Mouse (Mus musculus) kidney, embryonic 16.5 days (tissue): ENCODE measurements around the gene Wfdc16. TPM values are rescaled to one million over a fixed set of nuclear protein-coding genes. Genes with fewer than 3 reads are reported as not detected.
"Not testable (repeated sequence)": the region's sequence is repeated elsewhere in the genome, so short reads cannot be mapped to it uniquely, and the experiment has no call there.

Source experiments
- ATAC-seq: fragments of 200-750 bp; cut with Nextera tagmentation; 2 replicates; pipeline ENCODE4 v1.8.0; 2017; ENCODE audit warnings: moderate TSS enrichment; ENCODE audit not compliant: low FRiP score, low TSS enrichment
- H3K27ac ChIP-seq: fragments of 300-500 bp; sonication (generic); 2 replicates; pipeline ENCODE4 v1.5.1; 2014; ENCODE audit warnings: low read length
- H3K27me3 ChIP-seq: fragments of 300-500 bp; sonication (generic); 2 replicates; pipeline ENCODE4 v1.6.1; 2014; ENCODE audit warnings: low read length, control low read depth, mixed read lengths; ENCODE audit not compliant: insufficient read depth
- H3K36me3 ChIP-seq: fragments of 300-500 bp; sonication (generic); 2 replicates; pipeline ENCODE4 v1.6.1; 2014; ENCODE audit warnings: low read length, control low read depth, mixed read lengths; ENCODE audit not compliant: insufficient read depth
- H3K4me1 ChIP-seq: fragments of 300-500 bp; sonication (generic); 2 replicates; pipeline ENCODE4 v1.6.1; 2014; ENCODE audit warnings: low read length, control low read depth, mixed read lengths; ENCODE audit not compliant: insufficient read depth
- H3K4me2 ChIP-seq: fragments of 300-500 bp; sonication (generic); replicated peaks from 2 replicates; pipeline ENCODE4 v1.6.1; 2014; ENCODE audit warnings: low read depth, low read length
- H3K4me3 ChIP-seq: fragments of 300-500 bp; sonication (generic); 2 replicates; pipeline ENCODE4 v1.5.1; 2014; ENCODE audit warnings: mild to moderate bottlenecking, low read length
- H3K9ac ChIP-seq: fragments of 300-500 bp; sonication (generic); replicated peaks from 2 replicates; pipeline ENCODE4 v1.6.1; 2014; ENCODE audit warnings: low read length
- H3K9me3 ChIP-seq: fragments of 300-500 bp; sonication (generic); 2 replicates; pipeline ENCODE4 v1.6.1; 2016; ENCODE audit warnings: low read length, control low read depth
- WGBS: fragments of 180-500 bp; shearing (Covaris S2); extraction: QIAGEN DNeasy Blood & Tissue Kit; methylation state at CpG from one replicate; pipeline ENCODE4 v1.1.7; 2014; 5-methylcytosine and 5-hydroxymethylcytosine counted together
- polyA plus RNA-seq: library from polyadenylated mRNA; unstranded; fragments of >200 nt; fragmentation: Nextera tagmentation; extraction: Ambion mirVana; gene quantifications from 2 replicates; pipeline ENCODE4 v1.2.1, GENCODE M21; 2015

Gene Wfdc16
- polyA plus RNA-seq, 1 experiment from 2014 or later: not detected

- 85% methylated on average over 7 of the region's 7 CpGs for WGBS
- no peak for ATAC-seq
These were observed 26.3 kb upstream of the Wfdc16 start for GRCm38 (mm10) chr2:164664851-164665250.

GRCm38 (mm10) chr2:164656483-164656882, 17.9 kb upstream of the Wfdc16 start, which contains the start of gene Wfdc9:
TSS of gene Wfdc9 (minus strand) at chr2:164656583.
- no peak within 1 kb of the TSS for H3K4me3 ChIP-seq
- no peaks in the 10 kb centered on the region for H3K4me1 ChIP-seq
- H3K27me3 ChIP-seq: no peaks in the 10 kb centered on the region
- H3K27ac ChIP-seq: no peak within 1 kb of the TSS
- H3K36me3 ChIP-seq: no peaks in the 10 kb centered on the region
- H3K9ac ChIP-seq: no peak within 1 kb of the TSS
- WGBS: 91% methylated on average over 9 of the region's 9 CpGs
- no peak within 1 kb of the TSS for H3K4me2 ChIP-seq
- no peaks in the 10 kb centered on the region for H3K9me3 ChIP-seq
- no peak for ATAC-seq

More at GRCm38 (mm10) chr2:164664851-164665250, 26.3 kb upstream of the Wfdc16 start:
- Histone ChIP-seq H3K36me3 (no peaks in the 10 kb centered on the region), H3K9me3 (0 out of 2 replicates have a peak, but pooled peaks cover 3% of the 10 kb centered on the region), H3K4me3 (no peak overlapping the region), H3K27ac (no peak overlapping the region), H3K4me1 (no peaks in the 10 kb centered on the region), H3K9ac (no peak overlapping the region), H3K27me3 (no peaks in the 10 kb centered on the region), H3K4me2 (no peak overlapping the region)

GRCm38 (mm10) chr2:164655858-164656257, 17.3 kb upstream of the Wfdc16 start, which contains the start of gene Wfdc10:
TSS of gene Wfdc10 (plus strand) at chr2:164656046.
- H3K9me3 ChIP-seq: no peaks in the 10 kb centered on the region
- no peaks in the 10 kb centered on the region for H3K27me3 ChIP-seq
- H3K27ac ChIP-seq: no peak within 1 kb of the TSS
- no peak within 1 kb of the TSS for H3K4me3 ChIP-seq
- ATAC-seq: no peak
- no peaks in the 10 kb centered on the region for H3K36me3 ChIP-seq
- H3K4me2 ChIP-seq: no peak within 1 kb of the TSS
- no peak within 1 kb of the TSS for H3K9ac ChIP-seq
- no peaks in the 10 kb centered on the region for H3K4me1 ChIP-seq
- 15% methylated on average over 11 of the region's 11 CpGs for WGBS

- H3K4me1 ChIP-seq: 0 out of 2 replicates have a peak, but pooled peaks cover 7% of the 10 kb centered on the region
- no peak overlapping the region for H3K4me3 ChIP-seq
- no peak overlapping the region for H3K4me2 ChIP-seq
- no peaks in the 10 kb centered on the region for H3K36me3 ChIP-seq
- 77% methylated on average over 13 of the region's 13 CpGs for WGBS
- no peak overlapping the region for H3K9ac ChIP-seq
- peaks cover 4% of the 10 kb centered on the region; the same call in 1 of the 2 replicates for H3K9me3 ChIP-seq
- no peaks in the 10 kb centered on the region for H3K27me3 ChIP-seq
- ATAC-seq: no peak
- H3K27ac ChIP-seq: no peak overlapping the region
These were observed 3.5 kb upstream of the Wfdc16 start for GRCm38 (mm10) chr2:164641881-164642673.

GRCm38 (mm10) chr2:164641129-164641528, 2.5 kb upstream of the Wfdc16 start:
- Histone ChIP-seq H3K9me3 (peaks cover 4% of the 10 kb centered on the region; the same call in 1 of the 2 replicates), H3K9ac (no peak overlapping the region), H3K27ac (no peak overlapping the region), H3K27me3 (no peaks in the 10 kb centered on the region), H3K36me3 (no peaks in the 10 kb centered on the region), H3K4me1 (0 out of 2 replicates have a peak, but pooled peaks cover 7% of the 10 kb centered on the region), H3K4me3 (no peak overlapping the region), H3K4me2 (no peak overlapping the region)
- ATAC-seq: no peak
- 63% methylated on average over 7 of the region's 7 CpGs for WGBS

GRCm38 (mm10) chr2:164635266-164635665, 3.3 kb downstream of the Wfdc16 start:
- Histone ChIP-seq H3K4me3 (no peak overlapping the region), H3K4me1 (0 out of 2 replicates have a peak, but pooled peaks cover 4% of the 10 kb centered on the region), H3K9ac (no peak overlapping the region), H3K4me2 (no peak overlapping the region), H3K27me3 (no peaks in the 10 kb centered on the region), H3K9me3 (peaks cover 4% of the 10 kb centered on the region; the same call in 1 of the 2 replicates), H3K36me3 (no peaks in the 10 kb centered on the region), H3K27ac (no peak overlapping the region)
- ATAC-seq: no peak
- 76% methylated on average over 9 of the region's 9 CpGs for WGBS

- no peaks in the 10 kb centered on the region for H3K4me1 ChIP-seq
- no peaks in the 10 kb centered on the region for H3K9me3 ChIP-seq
- H3K27me3 ChIP-seq: no peaks in the 10 kb centered on the region
- H3K9ac ChIP-seq: no peak overlapping the region
- WGBS: 91% methylated on average over 4 of the region's 4 CpGs
- H3K36me3 ChIP-seq: no peaks in the 10 kb centered on the region
- H3K4me2 ChIP-seq: no peak overlapping the region
- no peak overlapping the region for H3K4me3 ChIP-seq
- no peak overlapping the region for H3K27ac ChIP-seq
- ATAC-seq: no peak
These were observed 16.8 kb downstream of the Wfdc16 start for GRCm38 (mm10) chr2:164621775-164622174.

- H3K9me3 ChIP-seq: no peaks in the 10 kb centered on the region
- no peak for ATAC-seq
- 75% methylated on average over 5 of the region's 5 CpGs for WGBS
- H3K36me3 ChIP-seq: no peaks in the 10 kb centered on the region
- H3K4me2 ChIP-seq: no peak overlapping the region
- H3K9ac ChIP-seq: no peak overlapping the region
- no peaks in the 10 kb centered on the region for H3K27me3 ChIP-seq
- no peak overlapping the region for H3K4me3 ChIP-seq
- no peak overlapping the region for H3K27ac ChIP-seq
- no peaks in the 10 kb centered on the region for H3K4me1 ChIP-seq
These were observed 19.5 kb downstream of the Wfdc16 start for GRCm38 (mm10) chr2:164619050-164619449.

- H3K36me3 ChIP-seq: no peaks in the 10 kb centered on the region
- no peaks in the 10 kb centered on the region for H3K9me3 ChIP-seq
- H3K4me2 ChIP-seq: no peak overlapping the region
- H3K4me1 ChIP-seq: no peaks in the 10 kb centered on the region
- no peaks in the 10 kb centered on the region for H3K27me3 ChIP-seq
- 92% methylated on average over 3 of the region's 3 CpGs for WGBS
- ATAC-seq: no peak
- no peak overlapping the region for H3K9ac ChIP-seq
- H3K4me3 ChIP-seq: no peak overlapping the region
- H3K27ac ChIP-seq: no peak overlapping the region
These were observed 23.2 kb downstream of the Wfdc16 start for GRCm38 (mm10) chr2:164615386-164615785.

- not testable (repeated sequence) for H3K9me3 ChIP-seq, H3K27me3 ChIP-seq, H3K4me3 ChIP-seq, H3K9ac ChIP-seq, H3K4me1 ChIP-seq, H3K4me2 ChIP-seq, H3K27ac ChIP-seq, H3K36me3 ChIP-seq, ATAC-seq
- 41% methylated on average over 8 of the region's 8 CpGs for WGBS
These were observed 25.1 kb downstream of the Wfdc16 start, which contains the start of the genes Wfdc6b and Wfdc8 for GRCm38 (mm10) chr2:164613471-164613870. TSS of gene Wfdc6b (plus strand) at chr2:164613522. TSS of gene Wfdc8 (minus strand) at chr2:164613626.
